Mouse (Mus musculus) stomach, postnatal 0 days (tissue): ENCODE results near the gene Ctnnbl1. TPM values are rescaled to one million over a fixed set of nuclear protein-coding genes. Genes with fewer than 3 reads are reported as not detected.

Experiments
- ATAC-seq: fragments of 200-750 bp; cut with Nextera tagmentation; 2 replicates; pipeline ENCODE4 v1.8.0; 2017; ENCODE audit not compliant: low FRiP score, low TSS enrichment
- DNase-seq: peaks from one replicate; pipeline ENCODE4 v3.0.0-alpha.2; 2016; ENCODE audit warnings: low spot score
- H3K27ac ChIP-seq: fragments of 300-500 bp; sonication (generic); replicated peaks from 2 replicates; pipeline ENCODE4 v1.5.1; 2014; ENCODE audit warnings: mild to moderate bottlenecking, control low read depth
- H3K27me3 ChIP-seq: fragments of 300-500 bp; sonication (generic); 2 replicates; pipeline ENCODE4 v1.6.1; 2014; ENCODE audit warnings: low read length; ENCODE audit not compliant: control insufficient read depth, insufficient read depth
- H3K36me3 ChIP-seq: fragments of 300-500 bp; sonication (generic); 2 replicates; pipeline ENCODE4 v1.6.1; 2014; ENCODE audit warnings: low read length, mixed read lengths; ENCODE audit not compliant: control insufficient read depth, insufficient read depth
- H3K4me1 ChIP-seq: fragments of 300-500 bp; sonication (generic); replicated peaks from 2 replicates; pipeline ENCODE4 v1.6.1; 2014; ENCODE audit warnings: antibody characterized with exemption; ENCODE audit not compliant: control insufficient read depth, insufficient read depth
- H3K4me2 ChIP-seq: fragments of 300-500 bp; sonication (generic); replicated peaks from 2 replicates; pipeline ENCODE4 v1.6.1; 2014; ENCODE audit warnings: low read depth, mild to moderate bottlenecking, control low read depth, moderate library complexity
- H3K4me3 ChIP-seq: fragments of 300-500 bp; sonication (generic); 2 replicates; pipeline ENCODE4 v1.5.1; 2014; ENCODE audit warnings: low read depth, low read length, control low read depth
- H3K9ac ChIP-seq: fragments of 300-500 bp; sonication (generic); 2 replicates; pipeline ENCODE4 v1.6.1; 2014; ENCODE audit warnings: mild to moderate bottlenecking, low read length, control low read depth, mixed read lengths
- H3K9me3 ChIP-seq: fragments of 300-500 bp; sonication (generic); 2 replicates; pipeline ENCODE4 v1.6.1; 2016; ENCODE audit warnings: low read length; ENCODE audit not compliant: control insufficient read depth
- CTCF ChIP-seq: IDR thresholded peaks from 2 replicates; pipeline ENCODE4 v1.5.1; 2016; ENCODE audit warnings: antibody characterized with exemption, low read depth, mild to moderate bottlenecking, moderate library complexity
- EP300 ChIP-seq: optimal IDR thresholded peaks from 2 replicates; pipeline ENCODE3; 2016; ENCODE audit warnings: antibody characterized with exemption
- WGBS: fragments of 180-500 bp; shearing (Covaris S2); extraction: QIAGEN DNeasy Blood & Tissue Kit; methylation state at CpG from one replicate; pipeline ENCODE4 v1.1.7; 2014; 5-methylcytosine and 5-hydroxymethylcytosine counted together
- polyA plus RNA-seq: library from polyadenylated mRNA; unstranded; fragments of >200 nt; fragmentation: Nextera tagmentation; extraction: Ambion mirVana; gene quantifications from 2 replicates; pipeline ENCODE4 v1.2.1, GENCODE M21; 2015

Gene Ctnnbl1
- polyA plus RNA-seq = 23.9 and 24.5 TPM in 2 replicates

DNA sequence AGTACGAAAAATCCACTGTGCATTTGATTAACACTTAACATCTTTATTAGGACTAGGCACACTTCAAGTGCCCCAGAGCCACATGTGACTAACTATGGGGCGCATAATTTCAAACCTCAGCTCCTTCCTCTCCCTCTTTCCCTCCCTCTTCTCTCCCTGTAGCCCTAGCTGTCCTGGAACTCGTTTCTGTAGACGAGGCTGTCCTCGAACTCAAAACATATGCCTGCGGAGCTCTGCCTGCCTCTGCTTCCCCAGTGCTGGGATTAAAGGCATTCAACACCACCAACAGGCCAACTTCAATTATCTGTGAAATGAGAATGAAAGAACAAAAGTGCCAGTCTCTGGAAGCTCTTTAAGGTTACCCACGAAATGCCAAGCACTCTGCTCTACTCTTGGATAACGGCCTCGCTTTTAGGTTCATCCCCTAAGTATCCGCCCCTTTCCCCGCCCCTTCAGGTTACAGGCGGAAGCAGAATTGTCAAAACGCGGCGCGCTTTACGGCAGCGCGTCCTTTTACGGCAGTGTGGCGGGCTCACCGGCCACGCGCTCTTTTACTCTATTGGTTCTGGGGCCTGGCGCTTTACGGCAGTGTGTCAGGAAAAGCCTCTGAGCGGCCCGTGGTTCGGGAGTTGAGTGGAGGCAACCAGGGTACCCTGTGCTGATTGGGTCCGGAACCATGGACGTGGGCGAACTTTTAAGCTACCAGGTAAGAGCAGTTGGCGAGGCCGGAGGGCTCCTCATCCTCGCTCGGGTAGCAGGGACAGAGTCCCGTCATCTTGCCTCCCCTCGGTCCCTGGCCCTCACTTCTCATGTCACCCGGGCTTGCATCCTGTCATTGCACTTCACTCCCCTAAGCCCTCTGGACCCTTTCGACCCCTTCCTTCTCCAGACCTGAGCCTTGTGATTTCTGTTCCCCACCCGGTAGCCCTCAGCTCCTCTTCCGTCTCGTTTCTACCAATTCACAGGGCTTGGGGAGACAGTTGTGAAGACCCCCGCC, at the start of gene Ctnnbl1:
Gene Ctnnbl1, plus strand, starts transcription at position 548 of the 997 bp plus-strand sequence.
- H3K9ac ChIP-seq = peak within 1 kb of the TSS; percentile 74
- WGBS = 11% methylated on average over 44 of the region's 44 CpGs
- H3K27me3 ChIP-seq = no peaks in the 10 kb centered on the region
- DNase-seq (peak; percentile 98), ATAC-seq (peak; percentile 97)
- H3K27ac ChIP-seq = no peak within 1 kb of the TSS
- H3K36me3 ChIP-seq = no peaks in the 10 kb centered on the region
- peak within 1 kb of the TSS; percentile 79 for H3K4me2 ChIP-seq
- TF ChIP-seq EP300 = no peak
- TF ChIP-seq CTCF = no peak
- H3K4me3 ChIP-seq = peak within 1 kb of the TSS; percentile 75
- H3K4me1 ChIP-seq = 0 out of 2 replicates have a peak, but pooled peaks cover 2% of the 10 kb centered on the region
- H3K9me3 ChIP-seq = no peaks in the 10 kb centered on the region

DNA sequence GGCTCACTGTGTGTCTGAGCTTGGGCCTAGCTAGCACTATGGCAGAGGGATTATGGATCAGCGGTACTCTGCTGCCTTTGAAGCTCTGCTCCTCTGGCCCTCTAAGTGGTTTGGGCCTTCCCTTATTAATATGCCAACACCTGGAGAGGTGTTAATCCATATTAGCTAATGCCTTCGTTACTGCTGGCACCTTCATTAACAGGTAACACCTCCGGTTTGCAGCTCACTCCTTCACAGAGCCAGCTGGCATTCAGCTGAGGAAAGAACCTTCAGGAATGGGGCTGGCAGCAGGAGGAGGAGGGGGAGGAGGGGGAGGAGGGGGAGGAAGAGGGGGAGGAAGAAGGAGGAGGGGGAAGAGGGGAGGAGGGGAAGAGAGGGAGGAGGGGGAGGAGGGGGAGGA, 49.7 kb upstream of the Ctnnbl1 start:
- no peak overlapping the region for H3K9ac ChIP-seq

DNA sequence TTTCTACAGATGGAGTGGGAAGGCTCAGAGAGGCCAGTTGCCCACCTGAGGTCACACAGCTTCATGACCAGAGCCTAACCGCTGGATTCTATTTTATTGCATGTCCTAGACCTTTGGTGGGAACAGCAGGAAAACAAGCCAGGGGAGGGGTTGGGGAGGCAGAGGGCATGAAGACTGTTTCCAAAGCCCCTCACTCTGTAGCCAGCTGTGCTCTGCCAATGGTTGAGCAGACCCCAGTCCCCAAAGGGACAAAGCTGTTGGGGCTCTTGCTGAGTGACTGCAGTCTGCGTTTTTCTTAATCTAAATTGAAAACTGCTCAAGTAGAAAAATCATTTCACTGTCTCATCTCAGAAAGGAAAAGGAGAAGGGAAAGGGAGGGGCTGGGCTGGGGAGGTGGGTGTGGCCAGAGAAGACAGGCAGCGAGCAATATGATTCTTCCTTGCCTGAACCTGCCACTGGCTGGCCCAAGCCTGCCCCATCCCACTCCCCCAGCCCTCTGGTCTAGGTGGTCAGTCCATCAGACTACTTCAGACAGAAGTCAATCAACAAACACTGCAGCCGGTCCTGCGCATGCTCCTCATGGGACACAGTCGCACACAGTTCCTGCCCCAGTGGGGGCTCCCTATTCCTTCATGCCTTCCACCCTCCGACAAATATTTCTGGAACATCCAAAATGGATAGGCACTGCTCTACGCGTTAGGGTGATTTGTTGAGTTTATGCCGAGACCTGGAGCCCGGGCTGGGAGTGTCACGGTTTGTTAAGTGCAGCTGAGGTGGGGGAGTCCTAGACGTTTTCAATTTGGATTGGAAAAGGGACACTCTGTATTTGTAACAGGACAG, 45.7 kb upstream of the Ctnnbl1 start:
- no peaks in the 10 kb centered on the region for H3K4me1 ChIP-seq
- H3K4me2 ChIP-seq = no peak overlapping the region
- WGBS = 58% methylated on average over 13 of the region's 13 CpGs
- H3K9ac ChIP-seq = no peak overlapping the region
- no peaks in the 10 kb centered on the region for H3K36me3 ChIP-seq
- DNase-seq = no peak
- no peak overlapping the region for H3K27ac ChIP-seq
- H3K4me3 ChIP-seq = no peak overlapping the region
- H3K9me3 ChIP-seq = no peaks in the 10 kb centered on the region
- no peak for TF ChIP-seq EP300
- TF ChIP-seq CTCF = no peak
- H3K27me3 ChIP-seq = no peaks in the 10 kb centered on the region
- ATAC-seq = no peak

More for the DNA sequence above, 49.7 kb upstream of the Ctnnbl1 start:
- DNase-seq (no peak), ATAC-seq (no peak)
- Histone ChIP-seq H3K4me2 (no peak overlapping the region), H3K27ac (no peak overlapping the region), H3K4me3 (no peak overlapping the region), H3K9me3 (no peaks in the 10 kb centered on the region), H3K27me3 (no peaks in the 10 kb centered on the region), H3K4me1 (no peaks in the 10 kb centered on the region), H3K36me3 (no peaks in the 10 kb centered on the region)
- TF ChIP-seq EP300 (no peak), CTCF (no peak)
- WGBS = 39% methylated on average over 3 of the region's 3 CpGs

DNA sequence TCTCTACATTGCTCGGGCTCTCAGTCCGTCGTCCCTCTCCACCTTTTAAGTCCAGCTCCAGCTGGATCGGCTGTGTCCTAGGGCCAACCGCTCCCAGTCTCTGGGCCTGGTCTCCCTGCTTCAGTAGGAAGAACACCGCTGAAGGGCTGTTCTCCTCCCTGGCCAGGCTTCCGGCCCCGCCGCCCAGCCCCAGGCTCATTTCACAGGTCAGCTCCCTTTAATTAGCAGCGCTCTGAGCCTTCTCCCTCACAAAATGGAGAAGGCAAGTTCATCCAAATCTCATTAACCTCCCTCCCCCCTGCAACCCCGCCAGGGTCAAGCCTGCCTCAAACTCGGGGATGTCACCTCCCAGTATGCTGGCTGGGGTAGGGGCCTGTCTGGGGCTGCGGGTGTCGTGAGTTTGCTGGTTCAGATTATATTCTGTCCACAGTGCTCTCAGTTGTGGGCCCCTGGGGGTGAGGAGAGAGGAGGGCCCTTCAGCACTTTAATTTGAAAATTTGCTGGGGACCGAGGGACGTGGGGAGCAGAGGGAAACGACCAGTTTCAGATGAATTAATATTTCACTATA, 44.8 kb upstream of the Ctnnbl1 start:
- Histone ChIP-seq H3K4me1 (no peaks in the 10 kb centered on the region), H3K4me2 (no peak overlapping the region), H3K4me3 (no peak overlapping the region), H3K27ac (no peak overlapping the region), H3K27me3 (no peaks in the 10 kb centered on the region), H3K36me3 (no peaks in the 10 kb centered on the region), H3K9me3 (no peaks in the 10 kb centered on the region), H3K9ac (no peak overlapping the region)
- WGBS = 30% methylated on average over 17 of the region's 17 CpGs
- TF ChIP-seq EP300 (no peak), CTCF (no peak)
- DNase-seq (no peak), ATAC-seq (no peak)

DNA sequence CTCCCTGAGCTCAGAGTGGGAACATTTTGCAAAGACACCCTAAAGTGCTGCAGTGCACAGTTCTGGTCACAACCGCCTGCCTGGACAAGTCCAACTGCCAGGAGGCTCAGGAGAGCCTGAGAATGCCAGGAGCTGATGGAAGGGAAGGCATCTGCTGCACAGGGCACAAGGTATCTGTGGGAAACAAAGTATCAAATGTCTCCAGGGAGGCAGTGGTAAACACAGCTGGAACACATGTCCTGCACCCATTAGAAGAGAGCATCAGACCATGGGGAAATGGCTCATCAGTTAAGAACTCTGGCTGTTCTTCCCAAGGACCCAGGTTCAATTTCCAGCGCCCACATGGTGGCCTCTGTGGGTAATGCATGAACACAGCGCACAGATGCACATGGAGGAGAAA, 43.6 kb upstream of the Ctnnbl1 start:
- no peak overlapping the region for H3K4me2 ChIP-seq
- no peaks in the 10 kb centered on the region for H3K4me1 ChIP-seq
- H3K9me3 ChIP-seq = no peaks in the 10 kb centered on the region
- H3K27me3 ChIP-seq = no peaks in the 10 kb centered on the region
- no peak for DNase-seq
- H3K9ac ChIP-seq = no peak overlapping the region
- no peak for TF ChIP-seq CTCF
- TF ChIP-seq EP300 = no peak
- 72% methylated on average over 3 of the region's 3 CpGs for WGBS
- no peak for ATAC-seq
- H3K27ac ChIP-seq = no peak overlapping the region
- H3K36me3 ChIP-seq = no peaks in the 10 kb centered on the region
- H3K4me3 ChIP-seq = no peak overlapping the region
